Mouse (Mus musculus): ENCODE results near the gene Amdhd2.
"Not testable (repeated sequence)": the region's sequence is repeated elsewhere in the genome, so short reads cannot be mapped to it uniquely, and the experiment has no call there.

The Amdhd2 gene

DNA sequence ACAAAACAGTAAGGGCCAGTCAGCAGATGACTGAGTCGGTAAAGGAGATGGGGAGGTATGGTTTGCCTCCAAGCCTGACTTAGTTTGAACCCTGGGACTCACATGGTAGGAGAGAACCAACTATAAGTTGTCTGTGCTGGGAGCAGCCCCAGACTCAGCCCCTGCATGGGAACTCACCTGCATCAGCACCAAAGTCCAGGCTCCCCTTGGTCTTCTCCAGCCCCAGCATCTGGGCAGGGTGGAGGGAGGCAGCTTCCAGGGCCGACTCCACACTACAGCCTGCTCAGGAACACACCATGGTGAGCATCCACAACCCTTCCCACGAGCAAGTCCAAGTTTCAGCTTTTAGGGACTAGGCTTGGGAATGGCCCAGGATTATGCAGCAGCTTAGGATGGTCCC lies 7.2 kb downstream of the Amdhd2 start:
- no peak for DNase-seq (ENCODE audit: low read depth, low spot score)

DNA sequence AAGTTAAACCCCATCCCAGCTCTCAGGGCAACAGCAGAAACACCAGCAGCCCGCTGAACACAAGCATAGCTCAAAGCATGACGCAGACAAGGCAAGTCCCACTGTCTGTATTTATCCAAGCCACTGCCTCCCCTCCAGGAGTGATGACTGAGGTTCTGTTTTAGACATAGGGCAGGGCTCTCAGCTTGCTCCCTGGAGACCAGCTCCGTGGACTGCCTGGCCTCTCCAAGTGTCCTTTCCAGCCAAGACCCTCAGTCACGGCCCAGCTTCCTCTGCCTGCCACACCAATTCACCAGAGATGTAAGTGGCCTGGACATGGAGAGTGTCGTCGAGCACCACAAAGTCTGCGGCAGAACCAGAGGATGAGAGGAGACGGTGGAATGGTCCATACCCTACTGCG lies 7.8 kb downstream of the Amdhd2 start:
- no peak for DNase-seq (ENCODE audit: low read depth, low spot score)

DNA sequence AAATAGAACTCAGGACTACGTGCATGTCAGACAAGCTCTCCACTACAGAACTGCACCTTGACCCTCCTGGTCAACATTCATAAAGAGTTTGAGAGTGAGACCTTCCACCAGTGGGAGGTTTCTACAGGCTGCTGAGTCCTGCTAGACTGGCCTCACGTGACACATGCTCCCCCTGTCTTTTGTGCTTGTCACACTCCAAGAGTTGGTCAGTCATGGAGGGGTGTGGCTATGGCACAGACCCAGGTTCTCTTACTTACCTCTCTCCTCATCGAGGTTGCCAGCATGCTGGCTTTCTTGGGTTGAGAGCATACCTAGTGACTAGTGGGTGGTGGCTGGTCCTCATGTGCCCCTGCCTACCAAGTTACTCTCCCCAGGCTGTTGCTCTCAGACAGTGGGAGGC lies 9.1 kb downstream of the Amdhd2 start:
- no peak for DNase-seq (ENCODE audit: low read depth, low spot score)

DNA sequence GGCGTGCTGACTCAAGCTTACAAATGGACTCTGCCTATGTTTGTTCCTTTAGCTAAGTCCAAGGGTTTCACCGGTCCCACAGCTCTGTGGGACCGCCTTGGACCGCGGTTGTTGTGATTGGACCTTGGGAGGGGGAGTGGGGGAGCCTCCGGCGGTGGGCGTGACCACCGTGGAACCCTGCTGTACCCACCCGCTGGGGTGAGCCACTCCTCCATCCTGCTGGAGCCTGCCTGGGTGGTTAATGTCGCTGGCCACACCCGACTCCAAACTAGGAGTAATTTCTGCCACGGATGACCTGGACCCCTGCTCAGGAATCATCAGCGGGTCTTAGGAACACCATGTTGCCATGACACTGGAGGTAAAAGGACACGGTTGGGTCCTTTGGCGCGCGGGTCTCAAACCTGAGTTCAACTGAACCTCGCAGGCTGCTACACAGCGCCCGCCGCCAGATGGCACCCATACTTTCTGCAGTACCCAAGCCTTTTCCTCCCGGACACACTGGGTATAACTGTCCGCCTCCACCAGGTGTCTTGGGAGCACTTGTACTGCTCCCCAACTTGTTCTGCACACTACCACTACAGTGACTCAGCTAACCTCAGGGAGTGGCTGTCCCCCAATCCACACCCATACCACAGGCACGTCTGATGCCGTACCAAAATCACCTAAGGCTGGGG lies 11.5 kb downstream of the Amdhd2 start:
- peak; percentile 90 for DNase-seq (ENCODE audit: low read depth, low spot score)

DNA sequence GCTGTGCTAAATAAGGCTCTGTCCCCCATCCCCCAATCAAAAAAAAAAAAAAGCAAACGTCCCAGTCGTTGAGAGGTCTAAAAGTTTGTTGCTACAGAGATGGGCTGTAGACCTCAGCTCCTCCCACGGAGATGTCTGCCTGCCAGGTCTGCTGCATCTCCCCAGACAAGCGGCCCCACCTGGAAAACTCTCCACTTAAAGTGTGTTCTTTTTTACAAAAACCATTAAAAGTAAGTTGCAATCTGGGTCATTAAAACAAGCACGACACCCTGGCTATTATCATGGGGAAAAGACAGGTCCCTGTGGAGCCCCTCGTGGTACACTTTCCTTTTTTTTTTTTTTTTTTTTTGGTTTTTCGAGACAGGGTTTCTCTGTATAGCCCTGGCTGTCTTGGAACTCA lies 12.2 kb downstream of the Amdhd2 start:
- DNase-seq (ENCODE audit: low read depth, low spot score), result no peak

DNA sequence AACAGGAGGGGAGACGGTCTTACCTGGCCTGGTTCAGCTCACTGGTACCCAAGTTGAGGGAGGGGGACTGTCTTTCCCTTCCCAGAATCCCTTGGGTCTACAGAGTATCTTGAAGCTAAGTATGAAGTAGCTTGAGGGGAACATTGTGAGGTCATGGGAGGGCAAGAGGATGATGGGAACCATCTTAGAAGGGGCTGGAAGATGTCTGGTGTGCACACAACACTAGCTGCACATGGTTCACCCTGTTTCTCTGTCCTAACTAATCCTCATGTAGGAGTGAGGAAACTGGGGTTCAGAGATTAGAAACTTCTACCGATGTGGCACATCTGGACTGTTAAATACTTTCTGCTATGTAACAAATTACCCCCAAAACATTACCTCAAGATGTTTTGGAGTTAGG lies 12.7 kb downstream of the Amdhd2 start, which contains the start of gene Pdpk1:
Gene Pdpk1, minus strand, starts transcription at position 101 of the 400 bp plus-strand sequence.
- no peak for DNase-seq (ENCODE audit: low read depth, low spot score)

DNA sequence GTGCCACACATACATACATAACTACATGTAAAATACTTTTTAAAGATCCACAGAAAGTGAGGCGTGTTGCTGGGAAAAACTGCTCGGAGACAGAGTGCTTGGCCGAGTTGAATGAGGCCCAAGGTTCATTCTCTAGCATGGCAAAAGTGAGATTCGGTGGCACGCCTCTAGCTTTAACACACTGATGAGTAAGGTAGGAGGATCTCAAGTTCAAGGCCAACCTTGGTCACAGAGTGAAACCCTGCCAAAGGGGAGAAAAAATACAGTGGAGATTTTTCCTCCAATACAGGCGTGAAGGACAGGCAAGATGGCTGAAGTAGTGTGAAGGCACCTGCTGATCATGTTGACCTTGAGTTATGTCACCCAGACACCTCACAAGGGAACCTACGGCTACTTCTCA lies 14.1 kb downstream of the Amdhd2 start:
- DNase-seq (ENCODE audit: low read depth, low spot score), result no peak

DNA sequence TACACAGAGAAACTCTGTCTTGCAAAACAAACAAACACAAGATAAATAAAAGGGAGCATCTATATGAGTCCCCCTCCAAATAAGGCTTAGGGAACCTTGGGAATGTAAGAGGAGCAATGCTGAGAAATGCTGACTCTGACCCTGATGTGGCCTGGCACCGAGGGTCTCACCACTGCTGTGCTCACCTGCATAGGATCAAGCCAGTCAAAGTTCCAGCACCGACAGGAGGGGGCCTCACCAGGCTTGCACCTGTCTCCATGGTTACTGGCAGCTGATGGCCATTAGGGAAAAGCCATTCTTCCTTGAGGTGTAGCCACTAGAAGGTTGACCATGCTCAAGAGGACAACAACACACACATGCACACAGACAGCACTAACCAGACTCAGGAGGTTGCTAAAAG lies 20.7 kb downstream of the Amdhd2 start:
- DNase-seq (ENCODE audit: low read depth, low spot score), result no peak

DNA sequence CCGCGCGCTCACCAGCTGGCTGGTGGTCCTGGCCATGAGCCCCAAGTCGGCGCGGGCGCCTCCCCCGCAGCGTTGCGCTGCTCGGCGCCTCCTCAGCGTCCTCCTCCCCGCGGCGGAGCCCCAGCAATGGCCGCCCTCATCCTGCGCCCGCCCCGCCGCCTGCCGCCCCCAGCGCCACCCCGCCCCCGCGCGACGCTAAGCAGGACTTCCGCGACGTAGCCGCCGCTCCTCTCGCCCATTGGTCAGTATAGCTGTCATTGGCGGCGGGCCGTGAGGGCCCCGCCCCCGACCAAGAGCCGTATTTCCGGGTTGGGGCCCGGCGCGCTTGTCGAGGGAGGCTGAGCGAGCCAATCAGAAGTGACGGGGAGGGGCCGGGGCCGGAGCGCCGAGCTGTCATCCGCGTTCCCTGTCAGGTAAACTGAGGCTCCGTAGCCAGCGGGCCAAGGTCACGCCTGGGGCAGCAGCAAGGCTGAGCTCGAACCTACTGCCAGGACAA lies 22.1 kb downstream of the Amdhd2 start:
- peak; percentile 99 for DNase-seq (ENCODE audit: low read depth, low spot score)

DNA sequence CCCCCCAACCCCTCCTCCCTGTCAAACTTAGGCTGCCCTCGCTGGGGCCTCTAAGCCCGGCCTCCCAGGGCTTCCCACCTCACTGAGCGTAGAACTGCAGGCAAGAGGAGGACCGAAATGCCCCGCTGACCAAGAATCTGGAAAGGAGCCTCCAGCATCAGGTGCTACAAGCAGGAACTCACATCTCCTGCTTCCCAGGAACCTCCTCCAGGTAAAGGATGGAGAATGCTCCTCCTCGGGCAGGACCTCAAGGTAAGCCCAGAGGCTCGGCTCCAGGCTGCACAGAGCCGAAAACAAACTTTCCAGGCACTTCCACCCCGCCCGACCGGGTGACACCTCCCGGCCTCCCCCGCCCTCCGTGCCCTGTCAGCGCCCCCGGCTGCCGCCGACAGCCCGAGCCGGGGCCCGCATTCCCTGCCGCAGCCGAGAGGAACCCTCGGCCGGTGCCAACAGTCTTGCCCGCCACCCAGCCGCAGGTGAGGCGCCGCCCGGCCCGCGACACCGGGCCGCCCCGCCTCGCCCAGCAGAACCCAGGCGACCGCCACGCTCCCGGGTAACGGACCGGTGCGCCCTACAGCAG lies 22.6 kb downstream of the Amdhd2 start:
- peak; percentile 30 for DNase-seq (ENCODE audit: low read depth, low spot score)

DNA sequence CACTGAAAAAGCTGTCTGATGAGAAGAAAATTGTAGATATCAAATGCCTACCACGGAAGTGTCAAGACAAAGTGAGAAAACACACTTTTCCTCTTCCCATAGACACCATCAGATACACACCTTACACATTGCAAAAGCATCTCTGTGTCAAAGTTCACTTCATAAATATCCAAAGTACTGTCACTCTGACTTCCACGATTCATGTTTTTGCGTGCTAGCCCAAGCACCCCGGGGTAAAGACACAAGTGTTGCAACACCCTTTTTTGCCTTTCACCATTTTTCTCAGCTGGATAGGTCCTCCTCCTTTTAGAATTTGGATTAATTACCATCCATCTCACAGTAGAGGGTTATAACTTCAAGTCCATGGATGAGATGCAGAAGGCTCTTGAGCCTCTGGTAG lies 23.6 kb downstream of the Amdhd2 start:
- DNase-seq (ENCODE audit: low read depth, low spot score), result no peak

DNA sequence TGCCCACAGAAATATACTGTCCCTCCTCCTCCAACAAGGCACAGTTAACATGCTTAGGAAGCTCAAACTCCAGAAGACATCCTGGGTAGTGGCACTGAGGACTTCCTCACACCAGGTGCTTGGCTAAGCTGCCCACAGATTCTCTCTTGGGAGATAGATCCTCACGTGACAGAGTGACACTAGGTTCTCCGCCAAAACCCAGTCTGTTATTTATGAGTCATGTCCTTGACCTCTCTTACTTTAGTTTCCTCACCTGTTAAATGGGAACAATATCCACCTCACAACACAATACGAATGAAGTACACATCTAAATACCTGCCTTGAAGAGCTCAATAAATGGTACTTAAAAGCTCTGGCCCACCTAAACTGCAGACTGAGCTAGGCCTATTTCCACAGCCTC lies 24.3 kb downstream of the Amdhd2 start:
- no peak for DNase-seq (ENCODE audit: low read depth, low spot score)

DNA sequence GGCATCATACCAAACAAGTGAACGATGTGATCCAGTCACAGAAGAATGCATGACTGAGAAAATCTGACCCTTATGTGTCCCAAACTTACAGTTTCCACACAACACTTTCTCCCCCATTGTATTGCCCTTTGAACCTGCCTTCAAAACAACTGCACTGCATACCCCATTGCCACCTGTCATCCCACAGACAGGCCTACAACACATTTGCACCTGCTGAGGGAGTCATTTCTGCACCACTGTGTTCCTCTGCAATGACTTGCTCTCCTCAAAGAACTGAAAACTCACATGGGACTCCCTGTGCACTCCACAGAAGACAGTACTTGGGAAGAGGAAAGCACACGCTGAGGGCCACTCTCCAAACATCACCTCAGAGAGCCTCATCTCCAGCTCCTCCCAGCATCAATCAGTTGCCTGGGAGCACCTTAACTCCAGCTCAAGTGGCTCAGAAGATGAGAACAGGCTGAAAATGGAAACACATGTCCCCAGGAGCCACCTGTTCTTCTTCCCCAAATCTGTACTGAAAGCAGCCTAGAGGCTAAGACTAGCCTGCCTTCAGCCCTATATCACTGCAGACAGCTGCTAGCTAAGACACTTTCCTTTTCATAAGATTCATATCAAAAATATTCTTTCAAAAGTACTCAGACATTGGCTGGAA lies 26.2 kb downstream of the Amdhd2 start:
- DNase-seq (ENCODE audit: low read depth, low spot score), result peak; percentile 24

DNA sequence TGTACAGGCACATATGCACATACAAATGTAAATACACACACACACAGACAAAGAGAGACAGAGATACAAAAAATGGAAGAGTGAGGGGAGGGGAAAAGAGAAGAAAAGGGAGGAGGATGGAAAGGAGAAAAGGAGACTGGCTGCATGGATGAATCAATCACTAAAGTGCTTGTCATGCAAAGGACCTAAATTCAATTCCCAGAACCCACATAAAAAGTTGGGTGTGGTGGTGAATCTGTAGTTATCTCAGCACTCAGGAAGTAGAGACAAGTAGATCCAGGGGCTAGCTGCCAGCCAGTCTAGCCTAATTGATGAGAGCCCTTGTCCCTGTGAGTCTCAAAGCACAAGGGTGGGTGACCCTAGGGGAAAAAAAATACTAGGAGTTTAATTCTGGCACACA lies 29.5 kb downstream of the Amdhd2 start:
- no peak for DNase-seq (ENCODE audit: low read depth, low spot score)

DNA sequence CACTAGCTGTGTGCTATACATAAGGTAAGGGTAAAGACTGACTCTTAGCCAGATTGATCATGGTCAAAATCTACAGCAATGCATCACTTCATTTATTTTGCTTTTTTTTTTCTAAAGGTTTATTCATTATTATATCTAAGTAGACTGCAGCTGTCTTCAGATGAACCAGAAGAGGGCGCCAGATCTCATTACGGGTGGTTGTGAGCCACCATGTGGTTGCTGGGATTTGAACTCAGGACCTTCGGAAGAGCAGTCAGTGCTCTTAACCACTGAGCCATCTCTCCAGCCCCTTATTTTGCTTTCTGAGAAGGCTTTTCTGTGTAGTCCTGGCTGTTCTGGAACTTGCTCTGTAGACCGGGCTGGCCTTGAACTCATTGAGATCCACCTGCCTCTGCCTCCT lies 30.6 kb downstream of the Amdhd2 start:
- not testable (repeated sequence) for DNase-seq (ENCODE audit: low read depth, low spot score)

DNA sequence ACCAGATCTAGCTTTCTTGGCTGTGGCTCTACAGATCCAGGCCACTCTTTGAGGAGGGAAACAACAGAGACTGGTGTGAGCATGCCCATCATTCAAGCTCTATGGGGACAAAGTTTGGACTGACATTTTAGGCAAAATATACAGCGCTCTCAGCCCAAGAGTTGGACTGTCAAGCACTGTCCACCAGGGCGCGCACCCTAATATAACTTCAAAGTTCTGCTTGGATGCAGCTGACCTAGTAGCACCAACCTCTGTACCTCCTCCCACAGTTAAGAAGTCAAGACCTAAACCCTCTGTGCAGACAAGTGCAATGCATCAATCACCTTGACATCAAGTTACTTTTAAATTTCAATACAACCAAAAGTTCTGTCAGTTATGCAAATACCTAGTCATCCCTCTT lies 32.0 kb downstream of the Amdhd2 start:
- DNase-seq (ENCODE audit: low read depth, low spot score), result no peak

DNA sequence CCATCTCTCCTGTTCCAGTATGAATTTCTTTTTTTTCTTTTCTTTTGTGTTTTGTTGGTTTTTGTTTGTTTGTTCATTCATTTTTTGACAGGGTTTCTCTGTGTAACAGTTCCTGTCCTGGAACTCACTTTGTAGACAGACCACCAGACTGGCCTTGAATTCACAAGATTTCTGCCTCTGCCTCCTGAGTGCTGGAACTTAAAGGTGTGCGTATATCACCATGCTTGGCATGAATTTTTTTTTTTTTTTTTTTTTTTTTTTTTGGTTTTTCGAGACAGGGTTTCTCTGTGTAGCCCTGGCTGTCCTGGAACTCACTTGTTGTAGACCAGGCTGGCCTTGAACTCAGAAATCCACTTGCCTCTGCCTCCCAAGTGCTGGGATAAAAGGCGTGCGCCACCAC lies 34.3 kb downstream of the Amdhd2 start:
- not testable (repeated sequence) for DNase-seq (ENCODE audit: low read depth, low spot score)

DNA sequence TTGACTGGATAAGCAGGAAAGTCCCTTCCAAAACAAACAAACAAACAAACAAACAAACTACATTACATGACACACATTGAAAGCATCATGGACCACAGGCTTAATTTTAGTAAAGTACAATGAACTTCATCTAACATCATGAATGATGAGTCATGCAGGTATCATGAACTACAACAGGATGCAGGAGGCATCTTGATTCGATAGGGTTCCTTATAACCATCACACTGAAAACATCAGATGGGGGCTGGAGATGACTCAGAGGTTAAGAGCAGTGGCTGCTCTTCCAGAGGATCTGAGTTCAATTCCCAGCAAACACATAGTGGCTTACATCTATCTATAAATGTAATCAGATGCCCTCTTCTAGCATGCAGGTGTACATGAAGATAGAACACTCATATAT lies 36.0 kb downstream of the Amdhd2 start:
- DNase-seq (ENCODE audit: low read depth, low spot score), result no peak

DNA sequence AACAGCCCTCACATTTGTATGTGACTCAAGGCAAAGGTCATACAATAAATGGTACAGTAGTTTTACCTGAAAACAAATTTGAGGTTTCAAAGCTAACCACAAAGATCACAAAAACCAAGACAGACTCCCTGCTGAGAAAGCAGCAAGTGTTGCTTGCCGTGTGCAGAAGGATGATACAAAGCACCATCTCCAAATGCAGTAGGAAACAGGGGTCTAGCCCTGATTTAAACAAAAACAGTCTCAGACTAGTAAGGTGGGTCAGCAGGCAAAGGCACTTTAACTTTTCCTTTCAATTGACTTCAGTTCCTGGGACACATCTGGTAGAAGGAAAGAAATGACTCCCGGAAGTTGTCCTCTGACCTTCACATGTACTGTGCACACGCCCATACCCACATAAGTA lies 36.8 kb downstream of the Amdhd2 start:
- DNase-seq (ENCODE audit: low read depth, low spot score), result no peak

DNA sequence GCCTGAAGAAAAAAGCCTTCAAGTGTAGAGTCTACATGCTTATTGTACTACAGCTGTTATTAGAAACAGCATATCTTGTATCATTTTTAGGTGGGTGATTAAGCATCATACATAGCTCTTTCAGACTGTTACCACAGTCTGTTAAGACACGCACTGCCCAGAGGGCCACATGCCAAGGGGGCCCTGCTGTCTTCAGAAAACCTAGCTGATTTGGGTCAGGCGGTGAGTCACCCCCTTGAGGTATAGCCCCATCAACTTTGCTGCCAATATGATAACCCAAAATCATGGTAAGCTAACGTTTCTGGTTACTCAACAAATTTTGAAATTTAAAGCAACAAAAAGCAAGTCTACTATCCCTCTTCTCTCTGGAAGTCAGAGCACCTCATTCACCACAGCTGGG lies 44.1 kb downstream of the Amdhd2 start:
- DNase-seq (ENCODE audit: low read depth, low spot score), result peak; percentile 27

DNA sequence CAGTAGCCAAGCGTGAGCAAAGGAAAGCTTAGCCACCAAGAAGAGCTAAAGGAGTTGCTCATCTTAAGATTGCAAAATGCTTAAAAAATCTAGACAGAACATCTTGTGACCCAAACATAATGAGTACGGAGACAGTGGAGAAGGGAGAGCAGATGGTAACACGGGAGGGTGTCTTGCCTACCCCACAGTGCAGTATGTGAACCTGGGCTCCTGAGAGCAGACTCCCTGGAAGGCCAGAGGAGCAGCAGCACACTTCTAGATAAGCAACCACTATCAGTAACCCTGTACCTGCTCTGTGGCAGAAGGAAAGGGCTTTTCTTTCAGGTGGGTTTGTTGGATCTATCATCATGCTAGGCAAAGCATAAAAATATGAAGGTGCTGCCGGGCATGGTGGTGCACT lies 50.5 kb downstream of the Amdhd2 start:
- DNase-seq (ENCODE audit: low read depth, low spot score), result peak; percentile 81

DNA sequence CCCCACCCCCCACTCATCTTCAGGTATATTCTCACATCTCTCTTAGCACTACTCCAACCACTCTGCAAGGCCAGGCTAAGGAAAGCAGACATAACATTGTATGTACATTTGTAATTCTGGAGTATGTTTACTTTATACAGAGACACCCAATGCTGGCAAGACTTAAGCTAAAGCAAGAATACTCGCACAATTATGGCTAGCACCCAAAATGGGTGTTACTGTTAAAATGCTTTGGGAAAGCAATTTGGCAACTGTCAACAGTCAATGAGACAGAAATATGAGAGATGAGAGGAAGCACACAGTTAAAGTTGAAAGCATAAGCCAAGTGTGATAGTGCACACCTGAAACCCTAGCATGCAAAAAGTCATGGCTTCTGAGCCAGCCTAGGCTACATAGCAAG lies 52.3 kb downstream of the Amdhd2 start:
- DNase-seq (ENCODE audit: low read depth, low spot score), result peak; percentile 32

DNA sequence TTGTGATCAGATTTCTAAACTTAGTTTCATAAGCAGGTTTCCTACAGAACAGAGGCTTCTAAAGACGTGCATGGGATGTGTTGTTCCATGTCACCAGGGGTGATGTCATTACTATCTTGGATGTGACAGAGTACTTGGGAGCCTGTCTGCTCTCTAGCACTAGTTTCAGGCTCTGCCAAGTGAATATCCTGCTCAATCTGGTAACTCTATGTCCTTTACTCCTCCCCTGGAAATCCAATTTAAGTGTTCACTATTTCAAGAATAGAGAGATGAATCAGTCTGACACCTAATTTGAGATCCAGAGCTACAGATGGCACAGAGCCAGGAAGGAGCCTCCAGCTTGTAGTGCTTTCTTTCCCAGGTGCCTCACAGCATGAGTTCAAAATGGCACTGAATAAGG lies 54.7 kb downstream of the Amdhd2 start:
- peak; percentile 90 for DNase-seq (ENCODE audit: low read depth, low spot score)

All from brain, adult 2 months (tissue).